Mouse (Mus musculus): ENCODE measurements at regions not wholly inside any gene's neighbourhood (a gene's known extent, or its start where the extent isn't known, plus 50 kb on each side); places are given as distances from the start of the nearest gene placed in this dataset.

DNA sequence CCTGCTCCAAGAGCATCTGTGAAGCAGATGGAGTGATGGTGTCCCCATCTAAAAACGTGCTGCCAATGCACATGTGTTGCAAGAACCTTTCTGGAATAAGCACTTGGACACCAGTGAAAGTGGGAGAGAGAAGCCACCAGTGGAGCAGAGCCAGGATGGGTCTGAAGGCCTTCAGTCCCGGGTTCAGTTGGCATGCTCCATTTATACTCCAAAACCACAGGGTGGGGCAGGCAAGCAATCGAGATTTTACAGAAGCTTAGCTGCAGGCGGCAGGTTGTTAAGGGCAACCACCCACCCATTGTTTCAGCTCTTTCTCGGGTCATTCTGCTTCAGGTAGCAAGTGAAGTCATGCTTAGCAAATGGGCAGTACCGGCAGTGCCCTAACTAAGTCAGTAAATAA lies 51.8 kb upstream of the Sv2b start:
- no peak for DNase-seq (ENCODE audit: low spot score in 2 of 2)

DNA sequence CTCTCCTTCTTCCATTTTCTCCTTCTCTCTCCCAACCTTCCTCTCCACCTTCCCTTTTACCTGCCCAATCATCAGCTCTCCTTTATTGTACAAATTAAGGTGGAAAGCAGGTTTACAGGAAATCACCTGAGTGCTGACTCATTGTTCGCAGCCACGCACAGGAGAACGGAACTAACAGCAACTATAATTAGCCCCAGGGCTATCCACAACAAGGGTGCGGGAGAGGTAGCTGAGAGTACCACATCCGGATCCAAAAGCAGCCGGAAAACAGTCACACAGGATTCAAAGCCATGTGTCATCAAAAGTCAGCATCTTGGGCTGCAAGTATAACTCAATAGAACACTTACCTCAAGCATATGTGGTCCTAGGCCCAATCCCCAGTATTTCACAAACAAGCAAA lies 53.5 kb upstream of the Sv2b start:
- no peak for DNase-seq (ENCODE audit: low spot score in 2 of 2)

DNA sequence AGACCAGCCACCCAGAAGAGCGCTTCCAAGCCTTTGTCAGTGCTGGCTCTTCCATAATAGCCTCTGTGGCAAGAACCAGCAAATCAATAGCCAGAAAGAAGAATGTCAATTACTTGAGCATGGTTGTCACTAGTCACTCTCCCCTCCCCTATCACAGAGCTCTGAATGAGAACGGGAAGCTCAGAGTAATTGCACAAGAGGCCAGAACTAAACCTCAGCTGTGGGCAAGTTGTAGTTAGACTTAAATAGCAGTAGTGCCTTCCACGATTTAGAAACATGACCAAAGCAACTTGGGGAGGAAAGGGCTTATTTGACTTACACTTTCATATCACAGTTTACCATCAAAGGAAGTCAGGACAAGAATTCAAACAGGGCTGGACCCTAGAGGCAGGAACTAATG lies 56.4 kb upstream of the Sv2b start:
- no peak for DNase-seq (ENCODE audit: low spot score in 2 of 2)

DNA sequence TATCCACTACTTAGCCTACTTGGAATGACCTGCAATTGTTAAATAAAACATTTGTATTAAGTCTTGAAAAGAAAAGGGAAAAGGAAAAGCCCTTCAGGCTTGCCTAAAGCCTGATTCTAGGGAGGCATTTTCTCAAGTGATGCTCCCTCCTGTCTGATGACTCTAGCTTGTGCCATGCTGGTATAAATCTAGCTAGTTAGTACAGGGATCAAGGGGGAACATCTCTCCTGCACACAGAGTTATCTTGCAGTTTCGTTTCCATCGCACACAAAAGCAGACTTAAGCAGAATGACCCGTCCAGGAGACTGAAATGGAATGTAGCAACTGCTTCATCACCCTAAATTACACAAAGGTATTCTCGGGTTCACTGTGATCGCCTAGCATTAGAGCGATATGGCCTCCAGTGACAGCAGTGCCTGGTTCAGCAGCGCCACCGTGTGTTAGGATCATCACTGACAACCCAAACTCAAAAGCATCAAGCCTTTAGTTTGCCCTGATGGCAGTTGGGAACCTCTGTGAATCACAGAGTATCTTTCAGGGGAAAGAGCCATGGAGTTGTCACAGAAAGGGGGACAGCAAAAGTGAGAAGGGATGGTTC lies 57.3 kb upstream of the Sv2b start:
- peak; percentile 72 for DNase-seq (ENCODE audit: low spot score in 2 of 2)

DNA sequence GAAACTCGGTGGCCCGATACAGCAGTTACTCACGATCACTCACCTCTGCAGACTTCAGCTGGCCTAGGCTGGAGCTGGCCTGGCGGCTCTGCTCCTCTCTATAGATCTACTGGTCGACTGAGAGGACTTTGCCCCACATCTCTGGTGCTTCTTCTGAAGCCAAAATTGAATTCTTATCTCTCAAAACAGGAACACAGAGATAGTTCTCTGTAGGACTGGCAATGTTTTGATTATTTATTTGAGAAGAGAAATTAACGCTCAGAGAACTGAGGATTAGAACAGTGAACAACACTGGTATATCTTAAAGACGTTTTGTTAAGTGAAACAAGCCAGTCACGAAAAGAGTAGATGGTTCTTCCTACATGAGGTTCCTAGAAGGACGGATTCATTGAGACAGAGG lies 59.3 kb upstream of the Sv2b start:
- DNase-seq (ENCODE audit: low spot score in 2 of 2): no peak

DNA sequence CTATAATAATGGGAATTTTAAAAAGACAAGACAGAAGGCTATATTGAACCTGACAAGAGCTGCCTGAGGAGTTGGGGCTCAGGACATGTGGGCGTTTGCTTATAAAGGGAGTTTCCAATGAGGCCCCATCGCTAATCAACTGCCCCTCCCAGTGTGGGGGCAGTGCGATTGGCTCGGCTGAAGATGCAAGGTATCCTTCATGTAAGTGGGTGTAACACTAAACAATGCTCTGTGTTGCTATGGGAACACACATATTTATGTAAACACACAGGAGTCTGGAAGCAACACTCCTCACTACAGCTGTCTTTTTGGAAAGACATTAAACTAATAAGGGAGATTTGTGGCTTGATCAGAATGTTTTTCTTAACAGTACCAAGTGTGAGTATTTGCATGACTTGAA lies 60.3 kb upstream of the Sv2b start:
- no peak for DNase-seq (ENCODE audit: low spot score in 2 of 2)

DNA sequence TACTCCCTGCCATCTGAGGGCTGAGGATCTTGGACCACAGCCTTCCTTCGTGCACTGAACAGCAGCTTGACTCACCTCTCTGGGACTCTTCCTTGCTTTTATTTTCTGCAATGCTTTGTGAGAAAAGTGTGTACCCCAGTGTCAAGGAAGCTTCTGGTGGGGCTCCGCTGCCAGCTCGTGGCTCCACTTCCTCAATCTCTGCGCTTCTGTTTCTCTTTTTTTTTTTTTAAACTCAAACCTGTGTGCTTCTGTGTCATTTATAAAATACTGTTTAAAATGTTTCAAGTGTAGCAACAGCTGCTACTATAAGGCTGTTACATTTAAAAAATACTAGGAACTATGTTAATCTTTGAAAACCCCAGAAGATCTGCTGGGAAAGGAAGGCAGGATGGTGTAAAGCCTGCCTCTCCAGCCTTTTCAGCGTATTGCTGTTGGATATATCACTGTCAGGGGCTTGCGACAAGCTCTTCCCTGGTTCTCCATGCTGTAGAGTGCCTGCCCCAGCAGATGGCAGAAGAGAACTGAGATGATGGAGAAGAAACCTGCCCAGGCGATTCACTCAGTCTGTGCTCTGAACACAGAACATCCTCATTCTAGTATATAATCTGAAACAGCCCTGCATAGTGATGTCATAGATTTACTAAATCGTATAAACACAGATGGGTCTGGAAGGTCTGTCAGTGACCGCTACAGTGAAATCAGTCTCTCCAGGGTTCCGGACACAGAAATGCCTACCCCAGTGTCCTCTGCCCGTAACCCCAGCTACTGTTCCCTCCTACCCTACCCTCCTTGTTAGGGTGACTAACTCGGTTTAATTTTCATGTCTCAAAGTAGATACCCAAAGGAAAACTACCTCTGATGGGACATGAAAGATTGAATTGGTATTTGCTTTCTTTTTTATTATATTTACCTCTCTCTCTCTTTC lies 61.8 kb upstream of the Sv2b start:
- peak; percentile 67 to 81 for DNase-seq (ENCODE audit: low spot score in 2 of 2)

DNA sequence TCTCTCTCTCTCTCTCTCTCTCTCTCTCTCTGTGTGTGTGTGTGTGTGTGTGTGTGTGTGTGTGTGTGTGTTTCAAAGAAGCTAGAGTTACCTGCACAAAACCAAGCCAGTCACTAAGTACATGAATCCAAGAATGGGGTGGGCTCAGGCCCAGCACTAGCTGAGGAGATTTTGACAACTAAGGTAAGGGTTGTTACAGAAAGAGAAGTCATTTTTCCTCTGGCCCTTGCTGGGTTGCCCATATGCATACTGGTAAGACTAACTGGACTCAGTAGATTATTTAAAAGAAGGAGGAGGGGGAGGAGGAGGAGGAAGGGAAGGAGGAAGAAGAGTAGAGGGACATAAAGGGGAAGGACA lies 62.4 kb upstream of the Sv2b start:
- no peak for DNase-seq (ENCODE audit: low spot score in 2 of 2)

DNA sequence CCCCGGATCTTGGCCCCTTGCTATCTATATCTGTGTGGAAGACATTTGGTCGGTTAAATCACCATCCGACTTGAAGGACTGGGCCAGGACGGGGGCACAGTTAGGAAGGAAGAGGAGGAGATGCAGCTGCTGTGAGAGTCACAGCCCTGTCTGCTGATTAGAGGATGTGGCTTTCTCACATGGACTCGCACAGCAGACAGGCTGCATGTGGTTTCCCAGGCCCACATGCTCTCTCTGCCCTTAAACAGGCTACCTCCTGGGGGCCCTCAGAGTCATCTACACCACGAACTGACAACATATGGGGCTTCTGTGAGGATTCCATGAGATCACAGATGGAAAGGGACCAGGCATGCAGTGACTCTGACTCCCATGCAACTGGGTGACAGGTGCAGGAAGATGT lies 62.9 kb upstream of the Sv2b start:
- DNase-seq (ENCODE audit: low spot score in 2 of 2): no peak

DNA sequence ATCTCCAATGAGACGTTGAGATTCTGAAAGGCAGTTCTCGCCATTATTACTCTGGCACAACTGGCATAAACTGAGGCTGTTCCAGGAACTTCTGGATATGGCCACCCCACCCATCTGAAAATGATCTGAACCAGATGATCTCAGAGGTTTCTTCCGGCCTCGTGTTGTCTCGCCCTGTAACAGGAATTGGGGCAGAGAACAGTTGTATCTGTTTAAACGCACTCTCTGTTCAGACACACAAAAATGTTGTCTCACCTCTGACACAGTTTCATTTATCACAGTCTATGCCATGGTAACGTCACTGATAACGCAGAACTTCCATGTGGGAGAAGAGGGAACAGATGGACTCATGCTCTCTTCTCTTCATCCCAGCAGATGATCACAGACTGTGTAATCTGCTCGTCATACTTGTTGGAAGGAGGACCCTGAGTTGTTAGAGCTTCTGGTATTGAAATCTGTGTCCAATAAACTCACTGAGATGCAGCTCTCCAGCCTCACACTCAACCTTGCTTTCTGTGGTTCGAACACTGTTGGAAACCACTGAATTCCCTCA lies 63.9 kb upstream of the Sv2b start:
- DNase-seq (ENCODE audit: low spot score in 2 of 2): no peak

DNA sequence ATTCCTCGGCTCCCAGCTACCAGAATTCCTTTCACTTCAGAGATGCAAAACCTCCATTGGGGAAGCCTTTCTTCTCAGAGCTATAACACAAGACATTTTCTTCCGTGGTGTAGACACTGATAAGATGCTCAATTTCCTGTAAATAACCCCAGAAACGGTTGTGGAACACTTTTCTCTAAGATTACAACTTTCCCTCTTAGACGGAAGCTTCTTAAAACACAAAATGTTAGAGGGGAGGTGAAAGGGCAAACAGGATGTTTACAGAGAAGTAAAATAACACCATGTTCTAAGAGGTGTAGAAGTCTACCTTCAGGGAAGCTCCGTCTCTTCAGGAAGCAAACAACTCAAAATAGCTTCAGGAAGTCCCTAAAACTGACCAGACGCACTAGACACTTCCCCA lies 65.4 kb upstream of the Sv2b start:
- DNase-seq (ENCODE audit: low spot score in 2 of 2): no peak

DNA sequence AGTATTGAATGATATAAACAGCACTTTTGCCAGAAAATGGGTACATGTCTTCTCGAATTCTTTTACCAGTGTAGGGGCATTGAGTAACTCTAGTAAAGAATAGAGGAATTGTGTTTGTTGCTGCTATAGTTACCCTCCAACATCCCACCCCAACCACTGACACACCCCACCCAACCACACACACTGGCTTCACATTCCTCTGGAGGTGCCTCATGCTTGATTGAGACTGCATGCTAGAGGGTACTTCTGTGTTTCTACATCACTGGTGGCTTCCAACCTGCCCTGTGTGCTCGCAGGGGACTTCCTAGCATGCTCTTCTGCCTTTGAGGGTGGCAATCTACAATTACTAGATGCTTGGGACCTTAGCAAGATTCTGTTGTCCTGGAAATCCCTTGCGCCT lies 70.5 kb upstream of the Sv2b start:
- no peak for DNase-seq (ENCODE audit: low spot score in 2 of 2)

DNA sequence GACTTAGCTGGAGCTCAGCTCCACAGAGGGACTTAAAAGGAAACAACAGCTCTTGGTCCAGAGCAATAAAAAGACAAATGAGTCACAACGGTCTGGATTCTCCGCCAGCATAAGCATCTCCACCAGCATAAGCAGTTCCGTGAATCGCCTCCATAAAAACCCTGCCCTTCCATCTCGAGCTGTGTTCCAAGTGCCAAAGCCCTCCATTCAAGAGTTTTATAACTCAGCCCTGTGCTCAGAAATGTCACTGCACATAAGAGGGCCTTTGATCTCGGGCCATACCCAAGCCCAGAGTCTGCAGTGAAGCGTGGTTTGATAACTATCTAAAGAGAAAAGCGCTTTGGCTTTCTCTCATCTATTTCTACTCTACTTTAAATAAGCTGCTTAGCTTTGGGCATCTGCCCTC lies 70.8 kb upstream of the Akap13 start:
- no peak for DNase-seq (ENCODE audit: low spot score in 2 of 2)

DNA sequence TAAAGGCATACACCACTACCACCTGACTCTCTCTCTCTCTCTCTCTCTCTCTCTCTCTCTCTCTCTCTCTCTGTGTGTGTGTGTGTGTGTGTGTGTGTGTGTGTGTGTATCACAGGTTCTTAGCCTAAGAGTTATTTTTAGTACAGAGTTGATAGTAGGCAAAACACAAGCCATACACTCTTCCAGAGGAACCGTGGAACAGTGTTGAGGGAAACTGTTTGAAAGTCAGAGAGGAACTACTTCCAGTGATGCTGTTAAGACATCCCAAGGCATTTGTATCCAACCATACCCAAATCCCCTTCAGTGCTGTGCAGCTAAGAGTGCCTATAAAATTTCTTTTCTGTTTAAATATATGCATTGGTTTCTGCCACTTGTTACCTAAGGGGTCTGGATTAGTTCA lies 68.3 kb upstream of the Akap13 start:
- no peak for DNase-seq (ENCODE audit: low spot score in 2 of 2)

DNA sequence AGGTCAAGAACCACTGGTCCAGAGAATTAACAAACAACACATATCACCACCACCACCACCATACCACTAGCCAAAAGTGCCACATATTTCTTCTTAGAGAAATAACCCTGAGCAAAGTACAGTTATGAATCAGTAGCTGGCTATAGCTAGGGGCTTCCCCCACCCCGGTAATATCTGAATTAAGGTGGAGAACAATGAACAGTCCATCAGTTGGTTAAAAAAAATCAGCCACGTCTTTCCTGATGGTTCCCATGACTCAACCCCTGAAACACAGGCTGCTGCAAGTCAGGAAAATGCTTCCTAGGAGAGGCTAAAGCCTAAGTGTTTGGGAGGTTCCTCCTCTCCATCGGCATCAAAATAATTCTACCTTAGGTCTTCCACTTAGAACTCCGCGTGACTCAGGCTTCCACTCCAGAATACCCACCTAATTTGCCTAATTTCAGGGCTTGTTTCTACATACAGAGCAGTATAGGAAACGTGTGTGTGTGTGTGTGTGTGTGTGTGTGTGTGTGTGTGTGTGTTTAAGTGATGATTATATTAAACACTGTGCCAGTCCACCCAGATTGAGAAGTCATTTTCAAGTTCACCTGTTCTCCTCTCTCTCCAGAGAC lies 67.4 kb upstream of the Akap13 start:
- no peak for DNase-seq (ENCODE audit: low spot score in 2 of 2)

DNA sequence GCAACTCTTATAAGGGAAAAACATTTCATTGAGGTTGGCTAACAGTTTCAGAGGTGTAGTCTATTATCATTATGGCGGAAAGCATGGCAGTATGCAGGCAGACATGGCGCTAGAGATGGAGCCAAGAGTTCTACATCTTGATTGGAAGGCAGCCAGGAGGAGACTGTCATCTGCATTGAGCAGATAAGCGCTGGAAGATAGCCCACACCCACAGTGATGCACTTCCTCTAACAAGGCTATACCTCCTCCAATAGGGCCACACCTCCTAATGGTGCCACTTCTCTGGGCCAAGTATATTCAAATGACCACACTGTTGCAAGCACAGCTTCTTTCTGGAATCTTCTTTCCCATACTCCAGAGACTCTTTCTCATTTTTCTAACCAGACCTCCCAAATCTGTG lies 65.2 kb upstream of the Akap13 start:
- DNase-seq (ENCODE audit: low spot score in 2 of 2): no peak

DNA sequence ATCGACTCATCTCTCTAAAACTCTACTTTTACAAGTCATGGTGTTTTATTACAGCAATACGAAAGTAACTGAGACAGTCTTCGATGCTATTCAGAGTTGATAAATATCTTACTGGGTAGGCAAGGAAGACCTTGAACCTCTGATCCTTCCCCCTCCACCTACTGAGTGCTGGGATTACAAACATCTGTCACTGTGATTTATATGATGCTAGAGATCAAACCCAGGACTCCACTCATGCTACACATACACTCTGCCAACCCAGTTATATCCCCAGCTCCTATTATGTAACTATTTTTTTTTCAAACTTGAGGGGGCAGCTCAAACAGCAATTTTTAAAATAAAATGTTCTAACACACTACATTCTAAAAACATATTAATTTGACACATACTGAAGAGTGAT lies 62.6 kb upstream of the Akap13 start:
- DNase-seq (ENCODE audit: low spot score in 2 of 2): no peak

DNA sequence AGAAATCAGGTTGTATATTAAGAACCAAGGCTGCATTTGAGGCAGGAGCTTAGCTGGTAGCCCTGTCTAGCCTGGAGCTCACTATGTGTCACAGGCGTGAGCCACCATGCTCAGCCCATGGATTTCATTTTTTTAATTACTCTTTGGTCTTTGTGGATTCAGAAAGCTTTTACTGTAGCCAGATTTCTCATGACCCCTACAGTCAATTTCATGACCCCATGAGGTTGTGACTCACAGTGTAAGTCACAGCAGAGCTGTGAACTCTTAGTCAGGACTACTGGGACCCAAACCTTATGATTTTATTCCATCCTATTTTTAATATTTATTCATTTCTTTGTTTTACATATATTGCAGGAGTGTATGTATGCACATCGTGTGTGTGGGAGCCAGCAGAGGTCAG lies 61.9 kb upstream of the Akap13 start:
- no peak for DNase-seq (ENCODE audit: low spot score in 2 of 2)

DNA sequence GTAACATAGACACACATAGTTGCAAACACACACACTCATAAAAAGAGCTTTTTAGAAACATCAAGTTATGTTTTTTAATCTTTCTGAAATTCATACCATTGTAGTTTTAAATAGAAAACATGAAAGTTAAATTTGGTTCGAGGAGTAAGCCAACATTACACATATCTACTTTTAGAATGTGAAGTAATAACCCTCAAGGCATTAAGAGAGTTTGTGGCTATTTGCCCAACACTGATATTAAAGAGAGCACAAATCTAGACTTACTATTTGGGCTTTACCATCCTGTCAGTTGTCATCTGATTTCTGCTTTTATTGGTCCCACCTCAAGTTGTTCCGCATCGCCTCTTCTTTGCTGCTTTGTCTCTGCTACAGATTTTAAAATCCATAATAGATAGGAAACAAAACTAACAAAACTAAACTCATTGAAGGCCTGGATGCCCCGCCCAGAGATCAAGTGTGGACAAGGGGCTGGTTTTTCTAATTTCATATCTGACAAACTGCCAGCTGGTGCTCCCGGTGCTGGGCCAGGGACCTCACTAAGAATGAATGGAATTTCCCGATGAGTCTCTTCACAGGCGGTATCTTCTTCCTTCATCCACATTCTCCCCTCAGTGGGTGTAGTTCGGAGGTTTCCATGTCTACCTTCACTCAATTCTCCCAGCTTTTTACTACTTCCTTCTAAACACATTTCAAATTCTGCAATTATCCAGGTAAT lies 60.3 kb upstream of the Akap13 start:
- no peak for DNase-seq (ENCODE audit: low spot score in 2 of 2)

DNA sequence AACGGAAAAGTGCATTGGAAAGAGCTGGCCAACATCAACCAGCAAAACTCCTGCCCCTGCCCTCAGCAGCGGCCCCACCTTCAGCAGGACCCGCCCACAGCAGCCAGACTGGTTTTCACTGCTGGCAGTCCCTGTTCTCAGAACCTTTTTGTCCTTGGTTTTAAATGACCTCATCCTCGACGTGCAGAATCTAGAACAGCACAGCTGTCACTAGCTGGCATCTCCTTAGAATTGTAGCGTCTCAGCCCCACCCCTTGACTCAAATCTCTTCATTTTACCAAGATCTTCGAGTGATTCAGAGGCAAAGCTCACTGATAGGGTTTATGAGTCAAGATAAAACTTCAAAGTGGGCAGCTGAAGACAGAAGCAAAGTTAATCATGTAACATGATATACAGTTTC lies 57.8 kb upstream of the Akap13 start:
- peak in 1 of 2 experiments; percentile 12 for DNase-seq (ENCODE audit: low spot score in 2 of 2)

DNA sequence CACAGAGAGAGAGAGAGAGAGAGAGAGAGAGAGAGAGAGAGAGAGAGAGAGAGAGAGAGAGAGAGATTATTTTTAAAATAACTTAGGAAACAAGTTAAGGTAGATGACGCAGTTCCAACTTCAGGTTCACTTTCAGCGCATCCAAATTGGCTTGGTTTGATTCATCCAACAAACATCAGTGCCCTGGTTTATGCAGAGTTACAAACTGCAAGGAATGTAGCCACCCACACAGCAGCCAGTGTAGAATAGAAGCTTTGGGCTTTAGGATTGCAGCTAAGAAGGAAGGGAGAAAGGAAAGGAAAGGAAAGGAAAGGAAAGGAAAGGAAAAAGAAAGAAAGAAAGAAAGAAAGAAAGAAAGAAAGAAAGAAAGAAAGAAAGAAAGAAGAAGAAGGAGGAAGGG lies 56.9 kb upstream of the Akap13 start:
- DNase-seq (ENCODE audit: low spot score in 2 of 2): peak in 1 of 2 experiments; percentile 31
